Mouse (Mus musculus) right cerebral cortex, postnatal 14 days (tissue): ENCODE results near the gene Abhd10.

Experiments used
- DNase-seq: peaks from one replicate; pipeline ENCODE4 v3.0.0; 2022

Gene Abhd10

DNA sequence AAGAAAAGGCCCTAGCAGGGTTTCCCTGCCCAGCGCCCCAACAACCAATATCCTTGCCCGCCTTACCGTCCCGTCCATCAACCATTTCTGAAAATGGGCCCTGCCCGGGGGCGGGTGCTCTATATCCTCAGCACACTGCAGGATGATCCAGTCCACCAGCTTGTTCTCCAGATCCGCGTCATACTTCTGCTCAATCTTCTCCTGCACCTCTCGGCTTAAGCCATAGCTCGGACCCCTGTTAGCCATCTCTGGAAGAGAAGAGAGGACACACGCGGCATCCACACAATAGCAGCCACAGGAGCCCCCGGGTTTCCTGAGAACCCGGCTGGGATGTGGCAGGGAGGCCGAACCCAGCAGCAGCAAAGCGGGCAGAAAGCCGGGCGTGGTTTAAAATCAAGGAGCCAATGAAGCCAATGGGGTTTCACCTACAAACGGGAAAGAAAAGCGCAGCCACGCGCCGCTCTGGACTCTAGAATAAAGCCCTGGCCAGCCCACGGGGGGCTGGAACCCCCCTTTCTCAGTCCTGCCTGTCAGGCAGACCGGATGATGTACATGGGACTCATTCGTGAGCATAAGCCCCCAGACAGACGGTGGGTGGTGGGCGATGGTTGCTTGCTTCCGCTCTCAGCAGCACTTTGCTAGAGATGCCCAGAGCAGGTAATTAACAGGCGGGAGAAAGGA is 18.6 kb downstream of the Abhd10 start, which contains the start of gene Tagln3:
Gene Tagln3, minus strand, starts transcription at position 548 of the 681 bp plus-strand sequence.
- DNase-seq, result peak; percentile 69

DNA sequence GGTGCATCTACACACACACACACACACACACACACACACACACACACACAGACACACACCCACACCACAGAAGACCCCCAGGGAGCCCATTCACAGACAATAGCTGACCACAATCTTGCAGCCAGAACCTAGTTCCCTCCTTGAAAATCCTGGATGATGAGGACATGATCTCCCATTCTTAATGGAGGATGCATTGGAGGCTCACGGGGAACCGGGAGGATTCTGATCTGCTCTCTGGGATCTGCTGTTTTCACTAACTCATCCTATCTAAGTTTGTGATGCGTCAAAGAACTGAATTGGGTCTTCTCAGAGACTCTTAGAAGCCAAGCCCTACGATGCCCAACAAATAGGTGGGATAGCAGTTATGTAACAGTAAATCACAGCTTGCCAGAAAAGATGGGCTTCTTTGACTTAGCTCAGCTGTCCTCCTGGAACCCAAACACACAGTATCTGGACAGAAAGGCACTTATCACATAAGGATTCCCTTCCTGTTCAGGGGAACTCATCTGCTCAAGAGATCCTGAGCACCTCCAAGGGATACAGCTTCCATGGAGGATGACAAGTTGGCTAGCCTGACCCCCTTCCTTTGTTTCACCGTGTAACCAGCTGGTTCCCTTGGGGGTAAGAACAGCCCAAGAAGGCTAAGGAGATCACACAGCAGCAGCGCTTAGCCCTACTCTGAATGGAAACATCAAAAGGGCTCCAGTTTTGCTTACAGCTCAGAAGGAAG is 19.4 kb downstream of the Abhd10 start:
- no peak for DNase-seq

DNA sequence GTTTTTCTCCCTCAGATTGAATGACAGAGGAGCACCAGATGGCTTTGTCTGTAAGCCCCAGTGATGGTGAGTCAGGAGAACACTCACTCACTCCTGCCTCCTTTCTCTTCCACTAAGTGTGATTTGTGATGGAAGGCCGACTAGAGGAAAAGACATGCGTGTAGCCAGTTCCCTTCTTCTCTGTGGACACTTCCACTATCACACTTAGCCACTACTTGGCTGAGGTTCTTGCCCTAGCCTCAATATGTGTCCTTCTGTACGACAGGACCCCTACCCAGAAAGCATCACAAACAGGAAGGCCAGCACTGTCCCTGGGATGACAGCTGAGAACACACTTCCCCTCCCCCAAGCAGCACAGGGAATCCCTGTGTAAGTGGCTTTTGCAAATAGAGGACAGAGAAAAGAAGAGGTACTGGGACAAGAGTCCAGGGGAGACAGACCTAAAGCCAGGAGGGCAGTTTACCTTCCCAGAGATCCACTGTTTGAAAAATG is 20.2 kb downstream of the Abhd10 start:
- no peak for DNase-seq

DNA sequence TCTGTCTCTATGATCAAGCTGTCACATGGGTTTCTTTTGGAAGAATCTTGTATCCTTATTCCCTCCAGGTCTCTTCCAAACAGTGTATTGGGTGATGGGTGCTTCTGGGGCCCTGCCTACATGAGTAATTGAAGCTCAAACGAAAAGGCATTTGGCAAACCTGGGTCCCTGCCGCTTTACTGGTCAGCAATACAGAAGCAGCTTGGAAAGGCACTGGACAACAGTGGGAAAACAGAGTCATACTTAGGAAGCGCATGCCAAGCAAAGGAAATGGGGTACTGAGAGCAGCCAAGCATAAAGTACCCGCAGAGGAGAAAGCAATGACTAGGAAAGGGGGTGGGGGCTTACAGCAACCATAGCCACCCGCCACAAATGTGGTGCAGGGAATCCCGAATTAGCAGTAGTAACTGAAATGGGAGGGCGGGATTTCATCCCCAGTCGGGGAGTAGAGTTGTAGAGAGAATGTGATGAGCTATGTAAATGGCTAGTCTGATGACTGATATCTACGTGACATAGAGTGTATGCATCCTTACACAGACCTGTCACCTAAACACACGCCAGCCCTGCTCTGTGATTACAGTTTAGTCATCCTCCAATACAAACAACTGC is 22.6 kb downstream of the Abhd10 start:
- no peak for DNase-seq

DNA sequence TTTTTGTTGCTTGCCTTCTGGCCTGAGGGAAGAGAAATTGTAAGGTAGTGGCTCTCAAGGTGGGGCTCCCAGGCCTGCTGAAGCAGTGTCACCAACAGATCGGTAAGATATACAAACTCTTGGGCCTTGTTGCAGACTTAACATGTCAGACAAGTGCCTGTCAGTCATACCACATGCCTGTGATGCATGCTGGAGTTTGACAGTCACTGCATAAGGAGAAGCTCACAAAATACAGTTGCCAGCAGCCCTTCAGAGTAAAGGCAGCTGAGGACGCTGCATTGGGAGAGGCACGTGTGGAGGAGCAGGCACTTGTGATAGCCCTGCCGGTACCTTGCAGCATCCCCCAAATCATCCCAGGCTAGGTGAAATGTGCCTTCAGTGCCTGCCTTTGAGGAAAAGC is 24.5 kb downstream of the Abhd10 start:
- DNase-seq, result no peak

DNA sequence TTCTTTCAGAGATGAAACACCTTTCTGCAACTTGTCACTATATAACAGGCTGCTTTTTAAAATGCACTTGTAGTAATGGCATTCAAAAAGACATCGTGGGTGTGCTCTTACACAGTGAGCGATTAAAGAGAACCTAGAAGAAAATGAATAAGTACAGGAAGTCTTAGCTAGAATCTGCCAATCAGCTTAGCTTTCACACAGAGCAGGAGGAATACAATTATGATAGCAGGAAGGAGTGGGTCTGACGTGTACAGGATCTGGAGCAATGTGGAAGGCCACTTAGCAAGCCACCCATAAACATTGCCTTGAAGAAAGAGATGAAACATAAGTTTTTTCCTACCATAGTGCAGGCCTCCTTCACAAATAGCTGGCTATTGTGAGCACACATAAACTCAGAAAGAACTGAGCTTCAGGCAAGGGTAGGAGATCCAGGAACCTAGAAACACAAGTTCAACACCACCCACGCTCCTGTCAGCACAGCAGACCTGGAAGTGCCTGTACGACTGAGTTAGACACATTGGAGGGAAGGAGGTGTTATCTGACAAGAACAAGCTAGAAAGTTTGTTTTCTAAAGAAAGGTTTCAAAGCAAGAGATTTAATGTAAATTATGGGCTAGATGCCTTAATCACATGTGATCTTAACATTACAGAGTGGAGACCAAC is 28.1 kb downstream of the Abhd10 start:
- DNase-seq, result no peak

DNA sequence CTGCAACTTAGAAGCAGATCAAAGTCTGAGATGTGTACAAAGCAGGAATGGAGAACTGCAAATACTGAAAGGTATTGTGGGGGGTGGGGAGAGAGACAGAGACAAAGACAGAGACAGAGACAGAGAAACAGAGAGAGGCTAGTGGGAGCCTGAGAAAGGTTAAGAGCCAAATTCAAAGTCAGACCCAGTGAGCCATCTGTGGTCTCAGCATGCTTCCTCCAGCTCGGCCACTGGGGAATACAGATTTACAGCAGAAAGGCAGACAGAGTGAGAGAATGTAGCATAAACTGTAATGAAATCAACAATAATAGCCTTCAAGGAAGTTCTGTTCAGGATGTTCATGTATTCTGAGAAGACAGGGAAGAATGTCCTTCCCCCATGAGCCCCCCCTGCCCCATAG is 28.9 kb downstream of the Abhd10 start:
- DNase-seq, result no peak

DNA sequence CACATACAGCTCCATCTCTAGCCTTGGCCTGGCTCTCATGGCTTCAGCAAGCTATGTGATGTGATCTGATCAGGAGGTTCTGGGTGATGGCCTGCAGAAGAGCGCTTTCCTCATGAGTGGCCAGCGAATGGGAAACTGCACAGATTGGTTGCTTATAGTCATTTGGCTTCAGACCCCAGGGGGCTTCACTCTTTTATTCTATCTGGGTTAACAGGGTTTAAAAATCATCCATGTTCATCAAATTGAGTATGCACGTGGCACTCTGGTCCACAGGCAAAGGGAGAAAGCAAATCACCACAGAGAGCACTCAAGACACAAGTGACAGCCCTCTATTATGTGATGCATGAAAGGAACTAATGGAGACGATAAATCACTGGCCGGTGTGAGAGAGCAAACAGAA is 29.5 kb downstream of the Abhd10 start:
- DNase-seq, result no peak

DNA sequence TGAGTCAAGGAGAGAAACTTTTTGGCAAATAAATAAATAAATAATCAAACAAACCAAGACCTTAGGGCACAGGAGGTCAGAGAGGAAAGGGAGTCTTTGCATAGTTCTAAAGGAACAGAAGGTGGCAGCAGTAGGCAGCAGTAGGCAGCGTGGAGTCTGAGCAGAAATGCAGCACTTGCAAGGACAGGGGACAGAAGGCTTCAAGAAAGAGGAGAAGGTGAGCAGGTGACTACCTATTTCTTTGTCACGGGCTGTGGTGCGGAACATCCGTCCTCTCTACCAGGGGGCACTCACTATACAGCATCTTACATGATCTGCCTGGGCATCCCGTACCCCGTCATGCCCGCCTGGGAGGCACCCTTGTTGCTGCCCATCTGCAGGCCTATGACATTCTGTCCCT is 31.5 kb downstream of the Abhd10 start:
- DNase-seq, result no peak

DNA sequence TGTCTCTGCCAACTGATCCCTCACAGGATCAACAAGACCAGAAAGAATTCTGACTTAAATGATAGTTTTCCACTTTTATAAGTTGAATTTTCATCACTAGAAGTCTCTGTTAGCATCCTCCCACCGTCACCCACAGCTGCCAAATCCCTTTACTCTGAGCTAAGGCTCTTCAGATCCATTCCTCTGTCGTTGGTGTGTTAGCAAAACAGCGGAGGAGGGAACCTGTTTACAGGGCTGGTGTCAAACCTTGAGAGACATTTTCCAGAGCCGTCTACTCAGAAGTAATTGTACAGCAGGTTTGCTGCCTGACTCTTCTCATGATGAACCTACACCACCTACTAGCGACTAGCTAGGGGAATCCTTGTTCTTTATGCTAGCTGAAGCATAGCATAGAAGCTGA is 43.5 kb downstream of the Abhd10 start:
- DNase-seq, result no peak

DNA sequence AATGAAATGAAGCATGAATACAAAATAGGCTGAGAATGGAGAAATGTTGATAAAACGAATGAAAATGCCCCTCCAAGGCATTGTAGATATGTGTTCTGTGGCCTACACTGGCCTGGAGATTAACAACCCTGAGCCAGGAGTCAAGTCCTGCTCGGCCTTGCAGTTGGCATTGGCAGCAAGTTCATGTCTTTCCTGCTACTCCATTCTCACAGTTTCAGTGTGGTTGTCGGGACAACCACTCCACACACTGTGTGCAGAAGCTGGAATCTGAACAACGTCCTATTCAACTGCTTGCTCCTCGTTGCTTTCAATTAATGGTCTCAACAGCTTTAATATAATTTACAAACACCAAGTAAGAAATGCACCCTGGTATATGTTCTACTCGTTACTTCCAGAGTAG is 44.8 kb downstream of the Abhd10 start:
- no peak for DNase-seq

DNA sequence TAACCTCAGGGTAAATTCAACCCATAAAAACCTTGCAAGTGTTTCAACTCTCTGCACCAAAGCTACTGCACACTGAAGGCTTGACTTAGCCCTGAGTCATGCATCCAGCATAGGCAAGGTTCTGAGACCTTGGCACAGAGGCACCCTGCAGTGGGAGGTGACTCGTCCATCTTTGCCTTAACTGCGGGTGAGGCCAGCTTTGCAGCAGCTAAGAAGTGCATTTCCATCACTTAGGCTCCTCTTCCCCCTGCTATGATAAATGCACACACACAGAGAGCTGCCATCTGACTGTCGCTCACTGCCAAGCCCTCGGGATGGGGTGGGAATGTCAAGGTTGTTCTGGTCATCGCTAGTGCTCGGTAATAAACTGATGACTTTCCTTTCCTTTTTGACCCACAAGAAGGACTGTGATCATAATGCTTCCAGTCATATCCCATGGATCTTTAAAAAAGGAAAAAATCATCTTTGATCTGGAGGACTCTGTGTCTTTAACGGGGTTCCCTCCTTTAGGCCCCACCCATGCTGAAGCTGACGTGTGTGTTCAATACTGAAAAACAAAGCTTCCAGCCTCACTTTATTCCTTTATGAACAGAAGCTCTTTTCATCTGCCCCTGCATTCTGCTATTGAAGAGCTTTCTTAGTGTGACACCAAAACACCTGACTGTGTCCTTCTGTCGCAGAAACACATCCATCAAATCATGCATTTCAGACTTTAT is 47.2 kb downstream of the Abhd10 start:
- no peak for DNase-seq

DNA sequence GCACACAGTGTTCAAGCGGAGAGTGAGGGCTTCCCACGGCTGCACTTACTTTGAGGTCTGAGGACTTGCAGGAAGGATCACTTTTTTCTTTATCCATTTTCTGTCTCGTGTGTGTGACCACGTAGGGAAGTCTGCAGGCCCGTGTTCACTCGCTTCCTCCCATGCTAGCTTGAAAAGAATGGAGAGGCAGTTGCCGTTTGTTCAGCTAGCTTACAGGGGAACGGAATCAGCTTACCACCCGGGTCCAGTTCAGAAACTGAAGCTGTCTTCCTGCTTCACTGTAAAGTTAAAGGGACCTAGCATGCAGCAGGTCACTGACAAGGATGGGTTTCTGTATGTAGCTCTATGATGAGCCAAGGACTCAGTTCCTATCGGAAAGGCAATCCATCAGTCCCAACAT is 49.2 kb downstream of the Abhd10 start, which contains the start of gene Tmprss7:
Gene Tmprss7, minus strand, starts transcription at position 101 of the 400 bp plus-strand sequence.
- no peak for DNase-seq

DNA sequence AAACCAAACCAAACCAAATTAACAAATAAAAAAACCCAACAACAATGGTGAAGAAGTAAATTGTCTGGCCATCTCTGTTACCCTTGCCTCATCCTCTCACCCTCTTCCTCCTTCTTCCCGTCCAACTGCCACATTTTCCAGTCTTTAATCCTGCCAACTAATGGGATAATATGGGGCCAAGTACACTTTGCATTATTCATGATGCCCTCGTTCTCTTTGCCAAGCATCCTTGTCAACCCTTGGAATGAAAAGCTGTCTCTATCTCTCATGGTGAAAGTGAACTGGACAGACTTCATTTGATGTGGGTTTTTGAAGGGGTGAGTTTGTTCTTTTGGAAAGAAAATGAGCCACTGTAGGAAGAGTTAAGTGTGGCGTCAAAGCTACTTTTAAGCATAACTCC is 49.9 kb downstream of the Abhd10 start:
- DNase-seq, result no peak

DNA sequence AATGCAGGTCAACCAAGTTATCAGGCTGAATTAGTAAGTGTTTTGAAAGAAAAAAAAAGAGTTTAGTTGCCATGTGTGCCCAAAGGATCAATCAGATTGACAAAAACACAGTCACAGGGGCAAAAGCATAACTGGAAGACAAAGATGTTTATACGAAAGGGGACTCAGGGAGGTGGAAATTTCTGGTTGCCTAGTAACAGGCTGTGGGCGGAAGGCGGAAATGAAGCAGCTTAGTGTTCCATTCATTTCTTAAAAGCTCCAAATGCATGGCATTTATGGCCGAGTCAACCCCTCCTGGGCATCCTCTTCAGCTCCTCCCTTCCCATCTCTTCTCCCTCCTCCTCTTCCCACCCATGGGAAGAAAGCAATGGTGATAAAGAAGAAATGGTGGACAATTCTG is 52.6 kb downstream of the Abhd10 start:
- peak; percentile 26 for DNase-seq

DNA sequence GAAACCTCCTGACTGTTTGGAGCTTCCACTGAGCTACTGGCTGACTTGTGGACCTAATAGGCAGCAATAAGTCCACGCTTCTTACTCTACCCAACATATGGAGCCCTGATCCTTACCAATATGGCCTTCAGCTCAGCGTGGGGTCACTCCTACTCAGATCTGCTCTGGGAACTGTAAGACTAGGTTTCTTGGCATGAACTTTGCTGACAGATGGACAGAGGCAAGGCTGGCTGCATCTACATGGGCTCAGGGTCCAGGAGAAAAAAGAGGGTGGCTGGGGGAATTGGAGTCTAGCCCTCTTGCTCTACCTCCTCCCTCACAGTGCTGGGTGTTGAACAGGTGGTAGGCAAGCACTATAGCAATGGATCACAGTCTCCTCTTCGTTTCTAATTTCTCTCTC is 55.9 kb downstream of the Abhd10 start:
- DNase-seq, result no peak

DNA sequence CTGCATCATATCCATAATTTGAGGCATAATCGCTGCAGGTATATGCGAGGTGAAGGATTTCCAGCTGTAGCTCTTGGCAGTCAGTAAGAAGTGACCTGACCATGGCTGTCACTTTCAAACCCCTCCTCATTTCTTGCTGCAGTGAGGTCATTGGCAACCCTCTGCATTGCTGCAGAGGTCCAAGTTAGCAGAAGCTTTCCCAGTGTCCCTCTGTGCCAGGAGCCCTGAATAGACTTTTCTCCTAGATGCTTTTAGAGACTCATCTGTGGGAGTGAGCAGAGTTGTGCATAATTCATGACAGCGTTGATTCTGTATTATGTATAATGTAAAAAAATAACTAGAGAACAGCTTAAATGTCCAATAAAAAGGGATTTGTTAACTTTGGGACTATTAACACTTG is 57.5 kb downstream of the Abhd10 start:
- DNase-seq, result no peak

DNA sequence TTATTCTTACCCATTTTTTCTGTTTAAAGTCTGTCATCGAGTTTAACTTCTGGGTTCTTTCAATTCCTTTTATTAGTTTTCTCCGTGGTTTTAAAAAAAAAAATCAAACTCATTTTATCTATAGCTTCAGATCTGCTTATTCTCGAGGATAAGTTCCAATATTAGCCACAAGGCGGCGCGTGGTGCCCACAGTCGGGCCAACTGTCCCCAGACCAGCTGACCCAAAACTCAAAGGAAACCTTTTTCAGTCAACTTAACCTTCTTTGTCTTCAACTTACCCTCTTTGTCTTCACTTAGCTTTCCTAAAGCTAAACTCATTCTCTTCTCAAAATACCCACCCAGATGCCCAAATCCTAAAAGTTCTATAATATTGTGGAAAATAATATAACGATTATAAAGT is 57.9 kb downstream of the Abhd10 start:
- DNase-seq, result peak; percentile 72
